Mouse (Mus musculus): ENCODE data around the gene Lkaaear1.

DNA sequence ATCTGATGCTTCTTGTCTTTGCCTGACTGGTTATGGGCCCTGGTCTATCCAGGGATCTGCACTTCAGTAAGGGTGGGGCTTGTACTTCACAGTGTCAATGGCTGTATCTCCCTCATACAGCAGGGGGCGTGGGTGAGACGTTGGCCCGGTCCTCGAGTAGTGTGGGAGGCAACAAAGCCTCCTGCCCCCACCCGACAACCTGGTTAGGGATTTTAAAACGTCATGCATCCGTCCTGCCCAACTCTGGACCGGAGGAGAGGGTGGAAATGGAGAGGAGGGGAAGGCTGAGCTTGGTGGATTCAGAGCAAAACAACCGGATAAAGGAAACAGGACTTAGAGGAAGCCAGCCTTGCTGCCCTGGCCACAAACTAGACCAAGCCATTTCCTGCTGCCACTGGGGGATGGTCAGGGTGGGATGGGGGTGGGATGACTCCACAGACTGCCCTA lies 38.6 kb downstream of the Lkaaear1 start:
- peak; percentile 92 for TF ChIP-seq CTCF (IDR thresholded peaks at IDR 0.05; ENCODE audit: control insufficient read depth, insufficient read depth, low read length)
- no peak for TF ChIP-seq POLR2A (IDR thresholded peaks at IDR 0.05; ENCODE audit: borderline replicate concordance, control insufficient read depth, low read depth, low read length)
